Mouse (Mus musculus) cerebellum, adult 2 months (tissue): ENCODE data around the gene Dpp8.

ENCODE experiments used
- CTCF ChIP-seq: fragments of 200-500 bp; IDR thresholded peaks from 2 replicates; pipeline ENCODE4 v1.5.1; 2011; ENCODE audit warnings: low read depth, mild to moderate bottlenecking, control low read depth, low read length, moderate library complexity, borderline replicate concordance; ENCODE audit not compliant: insufficient read depth
- POLR2A ChIP-seq: fragments of 200-500 bp; IDR thresholded peaks from 2 replicates; pipeline ENCODE4 v1.6.1; 2011; ENCODE audit warnings: low read length, control low read depth, borderline replicate concordance; ENCODE audit not compliant: insufficient read depth

DNA sequence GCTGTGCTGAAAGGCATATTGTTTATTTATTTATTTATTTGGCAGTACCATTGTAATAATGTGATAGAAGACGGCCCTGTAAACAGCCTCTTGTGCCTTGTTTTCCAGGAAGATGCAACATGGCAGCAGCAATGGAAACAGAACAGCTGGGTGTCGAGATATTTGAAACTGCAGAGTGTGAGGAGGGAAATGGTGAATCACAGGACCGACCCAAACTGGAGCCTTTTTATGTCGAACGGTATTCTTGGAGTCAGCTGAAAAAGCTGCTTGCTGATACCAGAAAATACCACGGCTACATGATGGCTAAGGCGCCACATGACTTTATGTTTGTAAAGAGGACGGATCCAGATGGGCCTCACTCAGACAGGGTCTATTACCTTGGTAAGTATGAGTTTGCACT is 4.6 kb downstream of the Dpp8 start:
- no peak for TF ChIP-seq POLR2A
- TF ChIP-seq CTCF, result no peak
